Mouse (Mus musculus) small intestine, adult 2 months (tissue): ENCODE results near the gene Bcl2l11. TPM values are rescaled to one million over a fixed set of nuclear protein-coding genes. Genes with fewer than 3 reads are reported as not detected.

Experiments used
- H3K27ac ChIP-seq: fragments of 200-500 bp; 2 replicates; pipeline ENCODE4 v1.5.1; 2012; ENCODE audit warnings: low read depth, low read length, control low read depth, inconsistent platforms; ENCODE audit not compliant: insufficient read depth
- H3K27me3 ChIP-seq: fragments of 200-500 bp; 2 replicates; pipeline ENCODE4 v1.6.1; 2012; ENCODE audit warnings: mild to moderate bottlenecking, moderate library complexity, low read length, inconsistent platforms; ENCODE audit not compliant: control insufficient read depth, insufficient read depth
- H3K36me3 ChIP-seq: fragments of 200-500 bp; 2 replicates; pipeline ENCODE4 v1.6.1; 2012; ENCODE audit warnings: mild to moderate bottlenecking, low read length, control low read depth, inconsistent platforms; ENCODE audit not compliant: control insufficient read depth, insufficient read depth
- H3K4me1 ChIP-seq: fragments of 200-500 bp; 2 replicates; pipeline ENCODE4 v1.6.1; 2012; ENCODE audit warnings: low read length, inconsistent platforms, mixed read lengths; ENCODE audit not compliant: control insufficient read depth, insufficient read depth, insufficient read length
- H3K4me3 ChIP-seq: fragments of 200-500 bp; 2 replicates; pipeline ENCODE4 v1.5.1; 2012; ENCODE audit warnings: low read depth, mild to moderate bottlenecking, control low read depth, inconsistent platforms, low read length, moderate library complexity
- CTCF ChIP-seq: fragments of 200-500 bp; IDR thresholded peaks from 2 replicates; pipeline ENCODE4 v1.5.1; 2012; ENCODE audit warnings: low read depth, mild to moderate bottlenecking, control low read depth, inconsistent platforms, low read length, moderate library complexity, mixed read lengths; ENCODE audit not compliant: insufficient replicate concordance, insufficient read length; ENCODE audit errors: extremely low read depth
- POLR2A ChIP-seq: fragments of 200-500 bp; IDR thresholded peaks from 2 replicates; pipeline ENCODE4 v1.6.1; 2012; ENCODE audit warnings: low read depth, mild to moderate bottlenecking, control low read depth, inconsistent platforms, low read length, moderate library complexity
- WGBS: fragments of 180-500 bp; shearing (Covaris S2); methylation state at CpG from one replicate; pipeline ENCODE4 v1.1.7; 2018; 5-methylcytosine and 5-hydroxymethylcytosine counted together
- polyA plus RNA-seq: library from polyadenylated mRNA; depleted of rRNA; stranded (reverse); fragments of >200 nt; gene quantifications from 2 replicates; pipeline ENCODE4 v1.2.3, GENCODE M21; 2012

The Bcl2l11 gene
- polyA plus RNA-seq, 1 experiment = 7.4 TPM

DNA sequence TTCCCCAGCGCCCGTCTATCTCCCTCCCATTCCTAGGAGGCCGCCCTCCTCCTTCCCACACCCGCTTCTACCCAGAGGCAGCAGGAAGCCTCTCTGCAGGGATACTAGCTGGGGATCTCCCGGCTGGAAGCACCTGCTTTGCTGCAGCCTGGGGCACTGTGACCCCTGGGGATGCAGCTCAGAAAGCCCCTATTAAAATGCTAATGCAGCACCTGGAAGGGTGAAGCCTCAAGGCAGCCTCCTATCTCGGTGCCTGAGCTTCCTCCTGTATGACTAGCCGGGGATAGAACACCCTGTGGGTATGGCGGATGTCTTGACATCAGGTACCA lies 86.0 kb downstream of the Bcl2l11 start:
- no peaks in the 10 kb centered on the region for H3K36me3 ChIP-seq
- TF ChIP-seq POLR2A (no peak), CTCF (no peak)
- H3K27ac ChIP-seq = no peak overlapping the region
- no peaks in the 10 kb centered on the region for H3K27me3 ChIP-seq
- no peak overlapping the region for H3K4me3 ChIP-seq
- peaks cover 14% of the 10 kb centered on the region for H3K4me1 ChIP-seq
- 36% methylated on average over 8 of the region's 8 CpGs for WGBS
